Mouse (Mus musculus) lung, embryonic 14.5 days (tissue): Measurements from ENCODE around the gene Ttc21b. TPM values are rescaled to one million over a fixed set of nuclear protein-coding genes. Genes with fewer than 3 reads are reported as not detected.

Experiments
- ATAC-seq: fragments of 200-750 bp; cut with Nextera tagmentation; 2 replicates; pipeline ENCODE4 v1.8.0; 2017; ENCODE audit warnings: mild to moderate bottlenecking, moderate TSS enrichment, moderate library complexity; ENCODE audit not compliant: insufficient read depth
- DNase-seq: peaks from one replicate; pipeline ENCODE4 v3.0.0-alpha.2; 2015
- H3K27ac ChIP-seq: fragments of 300-500 bp; sonication (generic); 2 replicates; pipeline ENCODE4 v1.5.1; 2014; ENCODE audit warnings: low read depth, mild to moderate bottlenecking, moderate library complexity
- H3K27me3 ChIP-seq: fragments of 300-500 bp; sonication (generic); 2 replicates; pipeline ENCODE4 v1.6.1; 2014; ENCODE audit warnings: low read length, control low read depth; ENCODE audit not compliant: insufficient read depth
- H3K36me3 ChIP-seq: fragments of 300-500 bp; sonication (generic); 2 replicates; pipeline ENCODE4 v1.6.1; 2014; ENCODE audit warnings: control low read depth; ENCODE audit not compliant: insufficient read depth
- H3K4me1 ChIP-seq: fragments of 300-500 bp; sonication (generic); 2 replicates; pipeline ENCODE4 v1.6.1; 2014; ENCODE audit warnings: antibody characterized with exemption, control low read depth; ENCODE audit not compliant: insufficient read depth
- H3K4me2 ChIP-seq: fragments of 300-500 bp; sonication (generic); 2 replicates; pipeline ENCODE4 v1.6.1; 2014; ENCODE audit warnings: mild to moderate bottlenecking
- H3K4me3 ChIP-seq: fragments of 300-500 bp; sonication (generic); 2 replicates; pipeline ENCODE4 v1.5.1; 2014; ENCODE audit warnings: low read depth, low read length
- H3K9ac ChIP-seq: fragments of 300-500 bp; sonication (generic); 2 replicates; pipeline ENCODE4 v1.6.1; 2014
- H3K9me3 ChIP-seq: fragments of 300-500 bp; sonication (generic); 2 replicates; pipeline ENCODE4 v1.6.1; 2016; ENCODE audit warnings: low read depth, low read length, control low read depth
- CTCF ChIP-seq: IDR thresholded peaks from 2 replicates; pipeline ENCODE4 v1.5.1; 2016; ENCODE audit warnings: antibody characterized with exemption, low read depth
- WGBS: fragments of 180-500 bp; shearing (Covaris S2); extraction: QIAGEN DNeasy Blood & Tissue Kit; methylation state at CpG from one replicate; pipeline ENCODE4 v1.1.7; 2014; 5-methylcytosine and 5-hydroxymethylcytosine counted together
- polyA plus RNA-seq: library from polyadenylated mRNA; unstranded; fragments of >200 nt; fragmentation: Nextera tagmentation; extraction: Ambion mirVana; gene quantifications from 2 replicates; pipeline ENCODE4 v1.2.1, GENCODE M21; 2014

The Ttc21b gene
- polyA plus RNA-seq, 1 experiment from 2014 or later = 16.2 TPM

GRCm38 (mm10) chr2:66171643-66172042 is 84.8 kb downstream of the Ttc21b start:
- H3K27ac ChIP-seq = no peak overlapping the region
- no peak overlapping the region for H3K4me3 ChIP-seq
- no peaks in the 10 kb centered on the region for H3K4me1 ChIP-seq
- H3K4me2 ChIP-seq = no peak overlapping the region
- TF ChIP-seq CTCF = no peak
- no peaks in the 10 kb centered on the region for H3K36me3 ChIP-seq
- no peaks in the 10 kb centered on the region for H3K27me3 ChIP-seq
- ATAC-seq (no peak), DNase-seq (no peak)
- no peaks in the 10 kb centered on the region for H3K9me3 ChIP-seq
- WGBS = 84% methylated on average over 3 of the region's 3 CpGs
- no peak overlapping the region for H3K9ac ChIP-seq

- no peak for DNase-seq
- Histone ChIP-seq H3K27me3 (no peaks in the 10 kb centered on the region), H3K4me2 (no peak overlapping the region), H3K9me3 (no peaks in the 10 kb centered on the region), H3K4me3 (no peak overlapping the region), H3K9ac (no peak overlapping the region), H3K4me1 (no peaks in the 10 kb centered on the region), H3K27ac (no peak overlapping the region), H3K36me3 (no peaks in the 10 kb centered on the region)
- 35% methylated on average over 11 of the region's 11 CpGs for WGBS
- no peak for TF ChIP-seq CTCF
- no peak for ATAC-seq
Observed at GRCm38 (mm10) chr2:66170721-66171120, 85.7 kb downstream of the Ttc21b start.

GRCm38 (mm10) chr2:66165025-66165424 is 91.4 kb downstream of the Ttc21b start:
- TF ChIP-seq CTCF = no peak
- Histone ChIP-seq H3K4me2 (no peak overlapping the region), H3K4me1 (no peaks in the 10 kb centered on the region), H3K9me3 (no peaks in the 10 kb centered on the region), H3K27ac (no peak overlapping the region), H3K36me3 (no peaks in the 10 kb centered on the region), H3K9ac (no peak overlapping the region), H3K27me3 (no peaks in the 10 kb centered on the region), H3K4me3 (no peak overlapping the region)
- ATAC-seq (no peak), DNase-seq (no peak)
- WGBS = 91% methylated on average over 8 of the region's 8 CpGs

GRCm38 (mm10) chr2:66158140-66158915 is 98.1 kb downstream of the Ttc21b start:
- Histone ChIP-seq H3K9ac (no peak overlapping the region), H3K4me2 (no peak overlapping the region), H3K36me3 (no peaks in the 10 kb centered on the region), H3K27me3 (no peaks in the 10 kb centered on the region), H3K27ac (no peak overlapping the region), H3K9me3 (no peaks in the 10 kb centered on the region), H3K4me1 (no peaks in the 10 kb centered on the region), H3K4me3 (no peak overlapping the region)
- DNase-seq = no peak
- 40% methylated on average over 7 of the region's 7 CpGs for WGBS
- no peak for TF ChIP-seq CTCF
- peak; percentile 52; the same call in 1 of the 2 replicates for ATAC-seq

- no peaks in the 10 kb centered on the region for H3K27me3 ChIP-seq
- ATAC-seq (no peak), DNase-seq (no peak)
- no peaks in the 10 kb centered on the region for H3K36me3 ChIP-seq
- H3K27ac ChIP-seq = no peak overlapping the region
- H3K4me2 ChIP-seq = no peak overlapping the region
- no peak overlapping the region for H3K4me3 ChIP-seq
- H3K4me1 ChIP-seq = no peaks in the 10 kb centered on the region
- 82% methylated on average over 2 of the region's 2 CpGs for WGBS
- H3K9me3 ChIP-seq = no peaks in the 10 kb centered on the region
- no peak for TF ChIP-seq CTCF
- H3K9ac ChIP-seq = no peak overlapping the region
Observed at GRCm38 (mm10) chr2:66151436-66151835, 105.0 kb downstream of the Ttc21b start.

- Histone ChIP-seq H3K9me3 (no peaks in the 10 kb centered on the region), H3K27me3 (no peaks in the 10 kb centered on the region), H3K27ac (no peak overlapping the region), H3K9ac (no peak overlapping the region), H3K36me3 (no peaks in the 10 kb centered on the region), H3K4me2 (no peak overlapping the region), H3K4me1 (no peaks in the 10 kb centered on the region), H3K4me3 (no peak overlapping the region)
- WGBS = 14% methylated on average over 3 of the region's 3 CpGs
- no peak for TF ChIP-seq CTCF
- no peak for DNase-seq
- no peak for ATAC-seq
Observed at GRCm38 (mm10) chr2:66150531-66150930, 105.9 kb downstream of the Ttc21b start.

DNA sequence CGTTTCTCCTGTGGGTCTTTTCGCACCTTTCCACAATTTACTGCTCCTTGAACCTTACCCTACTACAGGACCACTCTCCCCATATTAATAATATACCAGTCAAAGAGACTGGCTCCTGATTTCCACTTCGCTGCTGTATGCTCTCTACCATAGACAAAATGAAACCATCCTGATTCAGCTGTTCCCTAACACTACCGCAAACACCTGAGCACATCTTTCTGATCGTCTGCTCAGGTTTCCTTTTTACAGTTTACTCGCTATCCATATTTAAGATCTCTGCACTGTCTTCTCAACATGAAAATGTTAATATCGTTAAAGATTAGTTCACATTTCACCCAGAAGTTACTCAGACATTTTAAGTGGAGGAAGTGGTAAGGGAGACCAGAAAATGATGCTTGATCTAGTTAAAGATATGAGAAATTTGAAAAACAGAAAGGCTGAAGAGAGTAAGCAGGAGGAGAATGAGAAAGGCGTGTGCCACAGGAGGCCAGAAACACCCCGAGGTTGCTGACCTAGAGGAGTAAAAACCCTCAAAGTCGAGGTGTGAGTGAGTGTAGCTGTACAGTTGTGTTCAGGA is 107.7 kb downstream of the Ttc21b start:
- no peak overlapping the region for H3K27ac ChIP-seq
- DNase-seq = no peak
- ATAC-seq = no peak
- H3K4me1 ChIP-seq = no peaks in the 10 kb centered on the region
- H3K27me3 ChIP-seq = no peaks in the 10 kb centered on the region
- no peak for TF ChIP-seq CTCF
- H3K4me3 ChIP-seq = no peak overlapping the region
- no peak overlapping the region for H3K9ac ChIP-seq
- H3K4me2 ChIP-seq = no peak overlapping the region
- 75% methylated on average over 10 of the region's 10 CpGs for WGBS
- no peaks in the 10 kb centered on the region for H3K9me3 ChIP-seq
- H3K36me3 ChIP-seq = no peaks in the 10 kb centered on the region
